Mouse (Mus musculus): ENCODE results near the gene Gm20825. TPM values are rescaled to one million over a fixed set of nuclear protein-coding genes. Genes with fewer than 3 reads are reported as not detected.
"Not testable (repeated sequence)": the region's sequence is repeated elsewhere in the genome, so short reads cannot be mapped to it uniquely, and the experiment has no call there.

The Gm20825 gene
- polyA plus RNA-seq (2014; fragmentation: Nextera tagmentation; extraction: Ambion mirVana) = not detected in 2 replicates

- not testable (repeated sequence) for H3K4me1 ChIP-seq (ENCODE audit: control insufficient read depth, insufficient read depth, low read length); H3K9ac ChIP-seq (ENCODE audit: low read length); H3K27ac ChIP-seq (ENCODE audit: low read depth, low read length); H3K4me2 ChIP-seq (ENCODE audit: low read length); H3K4me3 ChIP-seq (ENCODE audit: low read depth, low read length); H3K36me3 ChIP-seq (ENCODE audit: control insufficient read depth, insufficient read depth, low read length); H3K27me3 ChIP-seq (replicated peaks; ENCODE audit: control insufficient read depth, insufficient read depth, low read length); ATAC-seq; DNase-seq (ENCODE audit: low spot score); H3K9me3 ChIP-seq (replicated peaks; ENCODE audit: control insufficient read depth, low read length)
- no CpG with 5 or more reads among the region's 4 CpGs for WGBS
These were observed at the start of gene Gm20825 for GRCm38 (mm10) chrY:8071407-8071806. Gm20825 (minus strand) TSS chrY:8071507.

Other genes starting within 250 kb of the Gm20825 start
- not detected in 2 replicates for gene Gm29049, start 74.3 kb downstream of the Gm20825 start, polyA plus RNA-seq (2014; fragmentation: Nextera tagmentation; extraction: Ambion mirVana)
- gene Gm20824, start 186.4 kb upstream of the Gm20825 start, polyA plus RNA-seq (2014; fragmentation: Nextera tagmentation; extraction: Ambion mirVana) = not detected in 2 replicates

Data from forebrain, embryonic 14.5 days (tissue).